ENCODE assay signal across 8 mouse cellular contexts in the genomic region with DNA sequence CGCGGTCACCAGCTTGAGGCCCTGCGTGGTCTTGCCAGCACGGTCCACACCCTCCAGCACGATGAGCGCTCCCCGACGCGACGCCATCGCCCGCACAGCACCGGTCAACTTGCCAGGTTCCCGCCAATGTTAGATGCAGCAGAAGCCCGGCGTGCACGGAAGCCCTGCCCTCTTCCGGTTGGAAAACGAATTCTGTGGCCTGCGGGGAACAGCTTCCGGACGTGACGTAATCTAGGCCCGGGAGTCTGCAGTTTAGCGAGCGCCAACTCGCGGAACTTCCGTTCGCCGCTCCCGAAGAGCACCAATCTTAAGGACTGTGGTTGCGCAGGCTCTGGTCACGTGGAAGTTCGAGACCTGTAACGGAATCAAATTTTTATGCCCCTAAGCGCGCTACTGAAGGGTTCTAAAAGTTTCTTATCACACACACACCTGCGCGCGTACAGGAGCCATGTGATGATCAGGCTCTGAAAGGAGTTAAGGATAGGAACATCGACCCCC. TPM values are rescaled to one million over a fixed set of nuclear protein-coding genes. Genes with fewer than 3 reads are reported as not detected.
DNase-seq lines count a peak whose midpoint lies in the region; ATAC-seq and TF ChIP-seq lines count a peak whose summit lies in the region.

A gene (minus strand): TSS at position 194 of the 498 bp plus-strand sequence.

- peak; percentile 72 for ATAC-seq in activated CD4-positive, CD25-positive, alpha-beta regulatory T cell, adult 4 months
- peak; percentile 62 for ATAC-seq in megakaryocyte progenitor cell, adult 5-6 weeks (replicated peaks; ENCODE audit: poor library complexity)

- TF ChIP-seq CTCF in cortical plate, adult 2 months (IDR thresholded peaks at IDR 0.05; ENCODE audit: extremely low read depth, insufficient read depth, low read length), result peak; percentile 20; the same call in 1 of the 2 replicates

- DNase-seq in gastrocnemius, postnatal 10 days, result peak; percentile 86
- peak; percentile 98 for DNase-seq in induced T-regulatory cell, adult 2 months (ENCODE audit: low read depth)
- peak; percentile 89 to 94 for DNase-seq in left cerebral cortex, adult 9 months (ENCODE audit: low spot score in 2 of 2)
- DNase-seq in right cerebral cortex, postnatal 14 days, result peak; percentile 88
- DNase-seq in urinary bladder, postnatal 36 days (ENCODE audit: low spot score in 2 of 2), result peak; percentile 83 to 94

- peak within 1 kb of the TSS; percentile 65 for H3K4me3 ChIP-seq in cortical plate, adult 2 months (ENCODE audit: insufficient read depth, low read length)

- H3K27ac ChIP-seq in cortical plate, adult 2 months (ENCODE audit: insufficient read depth, low read length), result 0 out of 2 replicates have a peak within 1 kb of the TSS, but pooled peaks have one; percentile 4

- 0 out of 2 replicates have a peak, but pooled peaks have one; percentile 35 for TF ChIP-seq POLR2A in cortical plate, adult 2 months (IDR thresholded peaks at IDR 0.05; ENCODE audit: extremely low read depth, insufficient read depth, low read length)

- no peaks in the 10 kb centered on the region for H3K4me1 ChIP-seq in cortical plate, adult 2 months (ENCODE audit: control insufficient read depth, insufficient read depth, low read length)

RNA-seq across cellular contexts. Expression of the gene that starts here (rescaled TPM):
- 100 to 1,000 TPM; 129 to 134 TPM for polyA plus RNA-seq in activated CD4-positive, CD25-positive, alpha-beta regulatory T cell, adult 4 months (2017; shearing (Covaris generic))
- polyA plus RNA-seq in cortical plate, adult 2 months (2012; rRNA removed), result 82.7 and 85.3 TPM in 2 replicates
- 10 to 100 TPM; 33.4 to 40.5 TPM for total RNA-seq in gastrocnemius, postnatal 10 days (2021)
- total RNA-seq in megakaryocyte progenitor cell, adult 5-6 weeks (2015), result 234 TPM in 2 replicates
- 229 and 230 TPM in 2 replicates for total RNA-seq in megakaryocyte progenitor cell, adult 5-6 weeks (2017)

Comparison
In these comparisons a context has a peak if more than half of its experiments do, and no peak if none do; other contexts are left out.
1. Peak in every context shown above with its lines: DNase-seq, ATAC-seq, H3K4me3 ChIP-seq and H3K27ac ChIP-seq.
2. RNA of the gene that starts here (total RNA-seq): 229 to 234 TPM in megakaryocyte progenitor cell, adult 5-6 weeks; 33.4 to 40.5 TPM in gastrocnemius, postnatal 10 days; every median in the first group is over 4 times any median in the second.